Mouse (Mus musculus): Measurements from ENCODE around the gene Polr2h. TPM values are rescaled to one million over a fixed set of nuclear protein-coding genes. Genes with fewer than 3 reads are reported as not detected.

The Polr2h gene
- polyA plus RNA-seq, 1 experiment from 2014 or later = 125 TPM

GRCm38 (mm10) chr16:20705786-20706185 is 11.7 kb upstream of the Polr2h start:
- Histone ChIP-seq H3K4me3 (ENCODE audit: low read depth, low read length) (no peak overlapping the region), H3K27ac (ENCODE audit: low read depth) (no peak overlapping the region), H3K4me1 (replicated peaks; ENCODE audit: control insufficient read depth, insufficient read depth, low read length) (peaks cover 15% of the 10 kb centered on the region), H3K9me3 (ENCODE audit: control insufficient read depth, low read length) (no peaks in the 10 kb centered on the region), H3K36me3 (ENCODE audit: control insufficient read depth, insufficient read depth, low read length) (peaks cover 49% of the 10 kb centered on the region), H3K9ac (ENCODE audit: low read length) (no peak overlapping the region), H3K27me3 (replicated peaks; ENCODE audit: control insufficient read depth, insufficient read depth, low read length) (no peaks in the 10 kb centered on the region), H3K4me2 (ENCODE audit: low read length) (no peak overlapping the region)
- DNase-seq (ENCODE audit: low spot score) (no peak), ATAC-seq (replicated peaks; ENCODE audit: low FRiP score, low TSS enrichment, low read depth) (no peak)
- WGBS = 84% methylated on average over 3 of the region's 3 CpGs

DNA sequence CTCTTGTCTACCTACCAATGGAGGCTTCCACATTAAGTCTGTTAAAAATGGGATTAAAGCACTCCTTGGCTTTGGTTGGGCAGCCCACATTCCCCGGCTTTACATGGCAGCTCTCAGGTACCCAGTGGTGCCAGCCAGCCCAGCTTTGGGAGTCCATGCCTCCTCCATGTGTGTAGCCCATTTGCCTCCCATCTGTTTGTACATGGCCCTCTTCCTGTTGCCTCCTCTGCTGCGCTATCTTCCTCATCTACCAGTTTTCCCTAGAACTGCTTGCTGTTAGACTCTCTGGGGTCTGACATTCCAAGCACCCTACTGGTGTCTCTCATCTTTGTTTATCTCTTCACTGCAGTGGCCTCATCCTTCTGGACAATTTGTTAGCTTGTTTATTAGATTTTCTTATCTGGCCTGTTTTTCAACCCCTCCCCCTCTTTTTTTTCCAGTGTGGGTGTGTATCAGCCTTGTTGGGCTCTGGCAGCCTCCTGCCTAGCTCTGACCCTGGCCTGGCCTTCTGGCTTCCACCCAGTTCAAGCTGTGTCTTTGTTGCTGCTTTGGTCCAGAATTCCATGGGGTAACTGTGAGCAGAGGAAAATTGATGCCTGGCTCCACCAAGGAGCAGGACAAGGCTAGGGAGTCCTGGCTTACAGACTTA is 10.9 kb upstream of the Polr2h start:
- Histone ChIP-seq H3K27me3 (replicated peaks; ENCODE audit: control insufficient read depth, insufficient read depth, low read length) (no peaks in the 10 kb centered on the region), H3K9me3 (ENCODE audit: control insufficient read depth, low read length) (no peaks in the 10 kb centered on the region), H3K9ac (ENCODE audit: low read length) (no peak overlapping the region), H3K27ac (ENCODE audit: low read depth) (no peak overlapping the region), H3K4me3 (ENCODE audit: low read depth, low read length) (no peak overlapping the region), H3K4me1 (replicated peaks; ENCODE audit: control insufficient read depth, insufficient read depth, low read length) (peaks cover 12% of the 10 kb centered on the region), H3K36me3 (ENCODE audit: control insufficient read depth, insufficient read depth, low read length) (peaks cover 54% of the 10 kb centered on the region), H3K4me2 (ENCODE audit: low read length) (no peak overlapping the region)
- ATAC-seq (replicated peaks; ENCODE audit: low FRiP score, low TSS enrichment, low read depth) (no peak), DNase-seq (ENCODE audit: low spot score) (no peak)
- WGBS = 80% methylated on average over 2 of the region's 2 CpGs

GRCm38 (mm10) chr16:20708220-20708938 is 9.1 kb upstream of the Polr2h start:
- no peak overlapping the region for H3K4me2 ChIP-seq (ENCODE audit: low read length)
- WGBS = 93% methylated on average over 21 of the region's 21 CpGs
- H3K36me3 ChIP-seq (ENCODE audit: control insufficient read depth, insufficient read depth, low read length) = peaks cover 72% of the 10 kb centered on the region

DNA sequence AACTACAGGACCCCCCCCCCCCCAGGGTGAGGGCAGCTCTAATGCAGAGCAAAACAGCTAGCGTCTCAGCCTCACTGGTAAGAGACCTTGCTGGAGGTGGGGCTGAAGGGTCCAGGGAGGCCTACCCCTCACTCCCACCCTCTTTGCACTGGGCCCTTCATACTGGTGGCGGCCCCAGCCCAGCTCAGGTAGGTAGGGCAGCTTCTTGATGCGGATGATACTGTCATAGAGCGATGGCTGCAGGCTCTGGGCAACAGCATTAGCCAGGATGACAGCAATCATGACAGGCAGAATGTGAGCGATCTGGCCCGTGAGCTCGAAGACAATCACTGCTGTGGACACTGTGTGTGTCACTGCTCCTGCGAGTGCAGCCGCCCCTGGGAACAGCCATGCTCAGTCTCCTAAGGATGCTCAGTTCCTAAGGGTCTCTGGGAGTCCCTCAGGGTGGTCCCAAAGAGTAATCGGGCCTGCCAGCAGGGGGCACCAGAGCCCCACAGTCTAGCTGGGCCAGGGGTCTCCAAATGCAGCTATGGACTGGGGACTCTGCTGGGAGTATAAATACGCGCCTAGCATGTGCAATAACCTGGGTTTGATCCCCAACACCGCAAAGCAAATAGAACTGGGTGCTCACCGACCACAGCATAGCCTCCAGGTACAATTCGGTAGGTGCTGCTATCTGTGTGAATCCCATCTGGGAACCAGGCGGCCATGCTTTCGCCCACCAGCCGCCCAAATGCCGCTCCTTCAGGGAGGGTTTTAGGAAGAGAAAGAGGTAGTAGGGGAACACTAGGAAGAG is 8.3 kb upstream of the Polr2h start:
- H3K36me3 ChIP-seq (ENCODE audit: control insufficient read depth, insufficient read depth, low read length) = peaks cover 70% of the 10 kb centered on the region
- H3K9me3 ChIP-seq (ENCODE audit: control insufficient read depth, low read length) = no peaks in the 10 kb centered on the region
- DNase-seq (ENCODE audit: low spot score) (peak; percentile 82), ATAC-seq (replicated peaks; ENCODE audit: low FRiP score, low TSS enrichment, low read depth) (no peak)
- H3K27ac ChIP-seq (ENCODE audit: low read depth) = no peak overlapping the region
- 77% methylated on average over 19 of the region's 19 CpGs for WGBS
- H3K4me1 ChIP-seq (replicated peaks; ENCODE audit: control insufficient read depth, insufficient read depth, low read length) = no peaks in the 10 kb centered on the region
- H3K27me3 ChIP-seq (replicated peaks; ENCODE audit: control insufficient read depth, insufficient read depth, low read length) = no peaks in the 10 kb centered on the region
- H3K9ac ChIP-seq (ENCODE audit: low read length) = no peak overlapping the region
- no peak overlapping the region for H3K4me2 ChIP-seq (ENCODE audit: low read length)
- no peak overlapping the region for H3K4me3 ChIP-seq (ENCODE audit: low read depth, low read length)

More at GRCm38 (mm10) chr16:20708220-20708938, 9.1 kb upstream of the Polr2h start:
- Histone ChIP-seq H3K4me3 (ENCODE audit: low read depth, low read length) (no peak overlapping the region), H3K9me3 (ENCODE audit: control insufficient read depth, low read length) (no peaks in the 10 kb centered on the region), H3K4me1 (replicated peaks; ENCODE audit: control insufficient read depth, insufficient read depth, low read length) (no peaks in the 10 kb centered on the region), H3K9ac (ENCODE audit: low read length) (no peak overlapping the region), H3K27me3 (replicated peaks; ENCODE audit: control insufficient read depth, insufficient read depth, low read length) (no peaks in the 10 kb centered on the region), H3K27ac (ENCODE audit: low read depth) (no peak overlapping the region)
- ATAC-seq (replicated peaks; ENCODE audit: low FRiP score, low TSS enrichment, low read depth) (no peak; the same call in 1 of the 2 replicates), DNase-seq (ENCODE audit: low spot score) (no peak)

- Histone ChIP-seq H3K4me3 (ENCODE audit: low read depth, low read length) (no peak overlapping the region), H3K4me1 (replicated peaks; ENCODE audit: control insufficient read depth, insufficient read depth, low read length) (peaks cover 9% of the 10 kb centered on the region), H3K27ac (ENCODE audit: low read depth) (no peak overlapping the region), H3K9me3 (ENCODE audit: control insufficient read depth, low read length) (no peaks in the 10 kb centered on the region), H3K4me2 (ENCODE audit: low read length) (no peak overlapping the region), H3K36me3 (ENCODE audit: control insufficient read depth, insufficient read depth, low read length) (peaks cover 67% of the 10 kb centered on the region), H3K9ac (ENCODE audit: low read length) (no peak overlapping the region), H3K27me3 (replicated peaks; ENCODE audit: control insufficient read depth, insufficient read depth, low read length) (no peaks in the 10 kb centered on the region)
- ATAC-seq (replicated peaks; ENCODE audit: low FRiP score, low TSS enrichment, low read depth) = no peak
- WGBS = 92% methylated on average over 11 of the region's 11 CpGs
- no peak for DNase-seq (ENCODE audit: low spot score)
Measured at GRCm38 (mm10) chr16:20710370-20710769, 7.1 kb upstream of the Polr2h start.

DNA sequence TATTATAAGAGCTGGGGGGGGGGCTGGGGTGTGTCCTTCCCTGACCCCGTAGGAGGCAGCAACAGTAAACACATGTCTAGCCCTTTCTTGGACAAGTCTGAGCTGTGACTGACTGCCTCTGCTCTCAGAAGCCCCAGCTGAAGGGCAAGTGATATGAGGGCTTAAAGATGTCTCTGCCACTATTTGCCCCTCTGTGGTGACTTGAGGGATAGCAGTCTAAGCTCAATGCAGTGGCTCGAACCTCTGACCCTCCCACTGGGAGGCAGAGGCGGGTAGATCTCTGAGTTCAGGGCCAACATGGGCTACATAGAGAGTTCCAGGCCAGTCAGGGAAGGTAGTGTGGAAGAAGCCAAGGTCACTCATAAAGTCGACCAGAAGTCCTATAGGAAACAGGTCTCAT is 6.7 kb upstream of the Polr2h start:
- DNase-seq (ENCODE audit: low spot score) (no peak), ATAC-seq (replicated peaks; ENCODE audit: low FRiP score, low TSS enrichment, low read depth) (no peak)
- WGBS = 87% methylated on average over 4 of the region's 4 CpGs
- no peak overlapping the region for H3K9ac ChIP-seq (ENCODE audit: low read length)
- H3K4me1 ChIP-seq (replicated peaks; ENCODE audit: control insufficient read depth, insufficient read depth, low read length) = peaks cover 11% of the 10 kb centered on the region
- H3K27me3 ChIP-seq (replicated peaks; ENCODE audit: control insufficient read depth, insufficient read depth, low read length) = no peaks in the 10 kb centered on the region
- H3K36me3 ChIP-seq (ENCODE audit: control insufficient read depth, insufficient read depth, low read length) = peaks cover 63% of the 10 kb centered on the region
- no peak overlapping the region for H3K27ac ChIP-seq (ENCODE audit: low read depth)
- no peaks in the 10 kb centered on the region for H3K9me3 ChIP-seq (ENCODE audit: control insufficient read depth, low read length)
- no peak overlapping the region for H3K4me2 ChIP-seq (ENCODE audit: low read length)
- H3K4me3 ChIP-seq (ENCODE audit: low read depth, low read length) = no peak overlapping the region

DNA sequence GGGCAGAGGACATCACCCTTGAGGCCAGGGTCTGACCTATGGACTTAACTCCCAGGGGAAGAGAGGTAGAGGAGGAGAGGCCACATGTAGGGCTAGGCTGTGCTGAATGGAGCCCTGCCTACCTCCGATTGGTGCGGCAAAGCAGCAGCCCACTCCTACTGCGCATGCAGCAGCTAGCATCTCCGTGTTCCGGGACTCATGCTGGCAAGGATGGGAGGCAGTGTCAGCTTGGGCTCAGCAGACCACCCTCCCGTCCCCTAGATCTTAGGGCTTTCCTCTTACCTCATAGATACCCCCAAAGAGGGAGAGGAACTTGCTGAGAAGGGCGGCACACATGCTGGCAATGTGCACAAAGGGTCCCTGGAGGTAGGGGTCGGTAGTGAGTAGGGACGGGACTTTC is 5.3 kb upstream of the Polr2h start:
- 81% methylated on average over 9 of the region's 9 CpGs for WGBS
- no peak overlapping the region for H3K9ac ChIP-seq (ENCODE audit: low read length)
- H3K27ac ChIP-seq (ENCODE audit: low read depth) = no peak overlapping the region
- ATAC-seq (replicated peaks; ENCODE audit: low FRiP score, low TSS enrichment, low read depth) (no peak), DNase-seq (ENCODE audit: low spot score) (no peak)
- no peaks in the 10 kb centered on the region for H3K9me3 ChIP-seq (ENCODE audit: control insufficient read depth, low read length)
- peaks cover 50% of the 10 kb centered on the region for H3K36me3 ChIP-seq (ENCODE audit: control insufficient read depth, insufficient read depth, low read length)
- no peak overlapping the region for H3K4me2 ChIP-seq (ENCODE audit: low read length)
- H3K27me3 ChIP-seq (replicated peaks; ENCODE audit: control insufficient read depth, insufficient read depth, low read length) = no peaks in the 10 kb centered on the region
- peaks cover 13% of the 10 kb centered on the region for H3K4me1 ChIP-seq (replicated peaks; ENCODE audit: control insufficient read depth, insufficient read depth, low read length)
- no peak overlapping the region for H3K4me3 ChIP-seq (ENCODE audit: low read depth, low read length)

DNA sequence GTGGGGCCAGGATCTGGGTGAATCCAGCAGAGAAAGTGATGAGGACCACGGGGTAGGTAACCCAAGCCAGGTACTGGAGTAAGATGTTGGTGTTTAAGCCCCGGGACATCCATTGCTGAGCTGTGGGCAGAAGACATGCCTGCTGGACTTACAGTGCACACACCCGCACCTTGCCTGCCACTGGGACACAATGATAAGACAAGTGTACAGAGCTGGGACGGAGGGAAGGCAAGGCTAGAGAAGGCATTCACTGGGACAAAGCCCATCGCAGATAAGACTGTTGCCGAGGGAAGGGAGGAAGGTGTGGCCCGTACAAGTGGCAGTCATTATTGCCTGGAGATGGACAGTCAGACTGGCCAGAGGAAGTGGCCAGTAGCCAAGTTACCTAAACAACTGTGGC is 4.6 kb upstream of the Polr2h start:
- Histone ChIP-seq H3K27me3 (replicated peaks; ENCODE audit: control insufficient read depth, insufficient read depth, low read length) (no peaks in the 10 kb centered on the region), H3K4me1 (replicated peaks; ENCODE audit: control insufficient read depth, insufficient read depth, low read length) (peaks cover 13% of the 10 kb centered on the region), H3K36me3 (ENCODE audit: control insufficient read depth, insufficient read depth, low read length) (peaks cover 43% of the 10 kb centered on the region), H3K4me2 (ENCODE audit: low read length) (no peak overlapping the region), H3K9ac (ENCODE audit: low read length) (no peak overlapping the region), H3K9me3 (ENCODE audit: control insufficient read depth, low read length) (no peaks in the 10 kb centered on the region), H3K27ac (ENCODE audit: low read depth) (no peak overlapping the region), H3K4me3 (ENCODE audit: low read depth, low read length) (no peak overlapping the region)
- ATAC-seq (replicated peaks; ENCODE audit: low FRiP score, low TSS enrichment, low read depth) (no peak), DNase-seq (ENCODE audit: low spot score) (no peak)
- WGBS = 81% methylated on average over 7 of the region's 7 CpGs

All from intestine, embryonic 14.5 days (tissue).